Mouse (Mus musculus) liver, adult 2 months (tissue): ENCODE data around the gene Krt20. TPM values are rescaled to one million over a fixed set of nuclear protein-coding genes. Genes with fewer than 3 reads are reported as not detected.

ENCODE experiments used
- DNase-seq: peaks from one replicate; pipeline ENCODE4 v3.0.0-alpha.2; 2011; ENCODE audit warnings: low read depth, low spot score; ENCODE audit errors: extremely low read depth
- H3K27ac ChIP-seq: fragments of 200-500 bp; replicated peaks from 2 replicates; pipeline ENCODE4 v1.5.1; 2012; ENCODE audit warnings: low read depth, mild to moderate bottlenecking, control low read depth, inconsistent platforms, low read length; ENCODE audit not compliant: insufficient read depth
- H3K27me3 ChIP-seq: fragments of 200-500 bp; 2 replicates; pipeline ENCODE4 v1.6.1; 2012; ENCODE audit warnings: mild to moderate bottlenecking, moderate library complexity, low read length, inconsistent platforms; ENCODE audit not compliant: control insufficient read depth, insufficient read depth
- H3K36me3 ChIP-seq: fragments of 200-500 bp; 2 replicates; pipeline ENCODE4 v1.6.1; 2012; ENCODE audit warnings: low read length, inconsistent platforms; ENCODE audit not compliant: control insufficient read depth, insufficient read depth
- H3K4me1 ChIP-seq: fragments of 200-500 bp; 2 replicates; pipeline ENCODE4 v1.6.1; 2011; ENCODE audit warnings: low read length; ENCODE audit not compliant: control insufficient read depth, insufficient read depth
- H3K4me3 ChIP-seq: fragments of 200-500 bp; 2 replicates; pipeline ENCODE4 v1.5.1; 2011; ENCODE audit warnings: low read depth, mild to moderate bottlenecking, control low read depth, low read length, moderate library complexity; ENCODE audit not compliant: insufficient read depth
- H3K79me2 ChIP-seq: fragments of 200-500 bp; 2 replicates; pipeline ENCODE4 v1.6.1; 2012; ENCODE audit warnings: inconsistent platforms, mild to moderate bottlenecking, low read length, moderate library complexity; ENCODE audit not compliant: control insufficient read depth, insufficient read depth
- H3K9ac ChIP-seq: fragments of 200-500 bp; 2 replicates; pipeline ENCODE4 v1.6.1; 2012; ENCODE audit warnings: low read depth, mild to moderate bottlenecking, control low read depth, inconsistent platforms, low read length
- CTCF ChIP-seq: fragments of 200-500 bp; IDR thresholded peaks from 2 replicates; pipeline ENCODE4 v1.5.1; 2011; ENCODE audit warnings: low read depth, low read length, control low read depth
- POLR2A ChIP-seq: fragments of 200-500 bp; IDR thresholded peaks from 2 replicates; pipeline ENCODE4 v1.6.1; 2011; ENCODE audit warnings: low read length, control low read depth; ENCODE audit not compliant: insufficient read depth; ENCODE audit errors: extremely low read depth
- WGBS: fragments of 180-500 bp; shearing (Covaris S2); methylation state at CpG from one replicate; pipeline ENCODE4 v1.1.7; 2018; 5-methylcytosine and 5-hydroxymethylcytosine counted together
- polyA plus RNA-seq: library from polyadenylated mRNA; depleted of rRNA; stranded (reverse); fragments of >200 nt; gene quantifications from 2 replicates; pipeline ENCODE4 v1.2.3, GENCODE M21; 2012
- total RNA-seq: library from RNA; depleted of rRNA; stranded (reverse); fragments of >200 nt; gene quantifications from 2 replicates; pipeline ENCODE4 v1.2.3, GENCODE M21; 2014

Krt20 gene
- total and polyA plus RNA-seq, 2 experiments: 0.09 to 0.15 TPM

DNA sequence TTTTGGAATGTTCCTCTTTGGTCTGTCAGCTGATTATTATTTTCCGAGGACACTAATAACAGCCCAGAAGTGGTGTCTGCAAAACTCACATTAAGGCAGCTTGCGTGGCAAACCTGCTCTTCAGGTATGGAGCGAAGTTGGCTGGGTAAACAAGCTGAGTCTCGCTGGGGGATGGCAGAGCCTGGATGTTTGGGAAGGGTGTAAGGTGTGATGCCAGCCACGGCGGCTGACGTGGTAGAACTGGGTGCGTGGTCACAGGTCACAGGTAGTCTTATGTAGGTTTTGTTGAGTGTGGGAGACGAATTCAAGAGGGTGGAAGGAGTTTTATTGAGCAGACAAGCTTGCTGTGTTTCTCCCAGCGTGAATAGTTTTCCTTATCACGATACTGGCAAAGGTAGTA, 30.6 kb upstream of the Krt20 start:
- WGBS: 59% methylated on average over 11 of the region's 11 CpGs
- DNase-seq: no peak
- peaks cover 5% of the 10 kb centered on the region; the same call in 1 of the 2 replicates for H3K27me3 ChIP-seq
- TF ChIP-seq POLR2A (no peak), CTCF (no peak)
- no peaks in the 10 kb centered on the region for H3K79me2 ChIP-seq
- no peaks in the 10 kb centered on the region for H3K36me3 ChIP-seq
- no peak overlapping the region for H3K27ac ChIP-seq
- H3K4me1 ChIP-seq: no peaks in the 10 kb centered on the region; the same call in 1 of the 2 replicates
- H3K9ac ChIP-seq: no peak overlapping the region
- H3K4me3 ChIP-seq: no peak overlapping the region

GRCm38 (mm10) chr11:99466316-99466715, 28.4 kb upstream of the Krt20 start:
- Histone ChIP-seq H3K36me3 (no peaks in the 10 kb centered on the region), H3K9ac (no peak overlapping the region), H3K27me3 (0 out of 2 replicates have a peak, but pooled peaks cover 2% of the 10 kb centered on the region), H3K27ac (no peak overlapping the region), H3K79me2 (no peaks in the 10 kb centered on the region), H3K4me1 (no peaks in the 10 kb centered on the region; the same call in 1 of the 2 replicates), H3K4me3 (no peak overlapping the region)
- DNase-seq: no peak
- 51% methylated on average over 7 of the region's 7 CpGs for WGBS
- TF ChIP-seq POLR2A: no peak
- TF ChIP-seq CTCF: no peak

DNA sequence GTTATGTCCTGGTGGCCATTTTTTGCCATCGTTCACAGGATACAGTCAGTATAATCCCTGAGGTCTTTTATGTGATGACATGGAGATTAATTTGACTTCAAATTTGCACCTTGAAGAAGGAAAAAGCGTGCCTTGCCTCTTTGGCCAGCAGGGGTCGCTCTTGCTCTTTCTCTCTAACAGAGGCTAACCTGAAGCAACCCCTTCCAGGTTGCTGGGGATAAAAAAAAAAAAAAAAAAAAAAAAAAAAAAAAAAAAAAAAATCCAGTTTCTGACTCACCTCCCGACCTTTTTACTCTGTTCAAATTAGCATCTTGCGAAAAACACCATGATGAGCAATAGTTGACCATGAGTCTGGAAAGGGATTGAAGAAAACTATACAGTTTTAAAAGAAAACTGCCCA, 26.9 kb upstream of the Krt20 start:
- Histone ChIP-seq H3K79me2 (no peaks in the 10 kb centered on the region), H3K36me3 (no peaks in the 10 kb centered on the region), H3K4me1 (no peaks in the 10 kb centered on the region; the same call in 1 of the 2 replicates), H3K27ac (no peak overlapping the region), H3K9ac (no peak overlapping the region), H3K4me3 (no peak overlapping the region), H3K27me3 (peaks cover 2% of the 10 kb centered on the region; the same call in 1 of the 2 replicates)
- no peak for TF ChIP-seq POLR2A
- TF ChIP-seq CTCF: peak; percentile 75
- peak; percentile 71 for DNase-seq
- 3% methylated on average over 5 of the region's 5 CpGs for WGBS

- TF ChIP-seq CTCF (peak; percentile 92), POLR2A (no peak)
- peak; percentile 59 for DNase-seq
- Histone ChIP-seq H3K27ac (no peak overlapping the region), H3K9ac (no peak overlapping the region), H3K27me3 (peaks cover 5% of the 10 kb centered on the region; the same call in 1 of the 2 replicates), H3K79me2 (no peaks in the 10 kb centered on the region), H3K4me3 (no peak overlapping the region), H3K36me3 (no peaks in the 10 kb centered on the region), H3K4me1 (no peaks in the 10 kb centered on the region; the same call in 1 of the 2 replicates)
- 8% methylated on average over 8 of the region's 8 CpGs for WGBS
Measured at GRCm38 (mm10) chr11:99463155-99463554, 25.2 kb upstream of the Krt20 start.

GRCm38 (mm10) chr11:99461736-99462135, 23.8 kb upstream of the Krt20 start:
- Histone ChIP-seq H3K27ac (no peak overlapping the region), H3K9ac (no peak overlapping the region), H3K4me3 (no peak overlapping the region), H3K79me2 (no peaks in the 10 kb centered on the region), H3K36me3 (no peaks in the 10 kb centered on the region), H3K27me3 (peaks cover 8% of the 10 kb centered on the region; the same call in 1 of the 2 replicates), H3K4me1 (no peaks in the 10 kb centered on the region; the same call in 1 of the 2 replicates)
- DNase-seq: no peak
- TF ChIP-seq POLR2A: no peak
- no peak for TF ChIP-seq CTCF
- WGBS: 45% methylated on average over 7 of the region's 7 CpGs

DNA sequence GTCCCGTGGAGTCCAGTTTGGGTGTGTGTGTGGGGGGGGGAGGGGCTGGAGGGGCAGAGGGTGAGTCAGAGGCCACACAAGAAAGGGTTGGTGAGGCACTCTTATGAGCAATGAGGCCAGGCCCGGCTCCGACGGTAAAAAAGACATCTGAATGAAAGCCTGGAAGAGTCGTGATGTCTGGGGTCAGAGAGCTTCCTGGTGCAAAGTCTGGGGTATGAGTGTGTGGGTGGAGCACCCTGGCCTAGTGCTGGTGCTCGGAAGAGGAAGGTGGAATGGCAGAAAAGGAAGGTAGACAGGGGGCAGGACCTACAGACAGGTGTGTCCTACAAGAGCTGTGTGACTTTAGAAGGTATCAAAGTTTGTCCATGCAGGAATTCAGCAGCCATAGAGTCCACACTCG, 20.9 kb upstream of the Krt20 start:
- no peak for DNase-seq

More for the DNA sequence above, 20.9 kb upstream of the Krt20 start:
- Histone ChIP-seq H3K27ac (no peak overlapping the region), H3K9ac (no peak overlapping the region), H3K4me3 (no peak overlapping the region), H3K79me2 (no peaks in the 10 kb centered on the region), H3K27me3 (peaks cover 16% of the 10 kb centered on the region; the same call in 1 of the 2 replicates), H3K36me3 (no peaks in the 10 kb centered on the region), H3K4me1 (no peaks in the 10 kb centered on the region)
- TF ChIP-seq POLR2A (no peak), CTCF (no peak)
- 42% methylated on average over 7 of the region's 7 CpGs for WGBS
